Mouse (Mus musculus): ENCODE measurements around the gene Aldh1l1. TPM values are rescaled to one million over a fixed set of nuclear protein-coding genes. Genes with fewer than 3 reads are reported as not detected.

Aldh1l1 gene
- polyA plus RNA-seq, 1 experiment, result not detected

DNA sequence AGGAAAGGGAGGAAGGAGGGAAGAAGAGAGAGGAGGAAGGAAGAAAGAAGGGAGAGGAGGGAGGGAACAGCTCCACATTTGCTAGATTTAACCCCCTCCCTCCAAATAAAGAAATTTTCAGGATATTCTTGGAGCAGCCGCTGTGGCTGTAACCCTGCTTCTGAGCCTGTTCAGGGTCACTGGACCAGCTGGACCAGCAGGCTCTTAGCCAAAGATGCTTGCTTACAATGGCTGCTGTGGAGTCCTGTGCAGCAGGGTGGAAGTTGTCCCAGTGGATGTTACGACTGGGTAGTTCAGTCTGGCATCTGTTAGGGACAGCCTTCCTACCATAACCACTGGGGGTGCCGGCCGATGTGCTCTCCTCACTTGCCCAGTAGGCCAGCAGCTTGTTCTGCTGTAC lies 82.5 kb downstream of the Aldh1l1 start:
- TF ChIP-seq GATA1 (IDR thresholded peaks at IDR 0.05; ENCODE audit: low read length), result no peak

- no peak for TF ChIP-seq GATA1 (IDR thresholded peaks at IDR 0.05; ENCODE audit: low read length)
Observed at GRCm38 (mm10) chr6:90569736-90570383, 83.6 kb downstream of the Aldh1l1 start.

GRCm38 (mm10) chr6:90570392-90570791 lies 84.2 kb downstream of the Aldh1l1 start:
- no peak for TF ChIP-seq GATA1 (IDR thresholded peaks at IDR 0.05; ENCODE audit: low read length)

- no peak for TF ChIP-seq GATA1 (IDR thresholded peaks at IDR 0.05; ENCODE audit: low read length)
Observed at GRCm38 (mm10) chr6:90575261-90575715, 89.1 kb downstream of the Aldh1l1 start.

DNA sequence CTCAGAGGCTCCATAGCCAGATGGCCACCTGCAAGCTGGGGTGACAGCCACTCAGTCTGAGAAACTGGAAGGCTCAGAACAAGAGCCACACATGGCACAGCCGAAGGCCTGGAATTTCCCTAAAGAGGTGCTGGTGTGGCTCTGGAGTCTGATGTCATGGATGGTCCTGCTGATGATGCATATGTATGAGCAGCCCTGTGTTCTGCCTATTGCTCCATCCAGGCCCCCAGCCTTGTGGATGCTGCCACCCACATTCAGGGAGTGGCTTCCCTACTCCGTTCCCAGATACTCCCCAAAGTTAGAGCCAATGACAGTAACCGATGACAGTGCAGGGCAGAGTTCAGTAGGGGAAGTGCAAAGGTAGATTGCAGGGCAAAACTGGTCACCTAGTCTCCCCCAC lies 91.9 kb downstream of the Aldh1l1 start:
- TF ChIP-seq GATA1 (IDR thresholded peaks at IDR 0.05; ENCODE audit: low read length), result no peak

- no peak for TF ChIP-seq GATA1 (IDR thresholded peaks at IDR 0.05; ENCODE audit: low read length)
Observed at GRCm38 (mm10) chr6:90582331-90582730, 96.1 kb downstream of the Aldh1l1 start.

- TF ChIP-seq GATA1 (IDR thresholded peaks at IDR 0.05; ENCODE audit: low read length), result no peak
Observed at GRCm38 (mm10) chr6:90588113-90588512, 101.9 kb downstream of the Aldh1l1 start.

GRCm38 (mm10) chr6:90590707-90591106 lies 104.5 kb downstream of the Aldh1l1 start:
- no peak for TF ChIP-seq GATA1 (IDR thresholded peaks at IDR 0.05; ENCODE audit: low read length)

DNA sequence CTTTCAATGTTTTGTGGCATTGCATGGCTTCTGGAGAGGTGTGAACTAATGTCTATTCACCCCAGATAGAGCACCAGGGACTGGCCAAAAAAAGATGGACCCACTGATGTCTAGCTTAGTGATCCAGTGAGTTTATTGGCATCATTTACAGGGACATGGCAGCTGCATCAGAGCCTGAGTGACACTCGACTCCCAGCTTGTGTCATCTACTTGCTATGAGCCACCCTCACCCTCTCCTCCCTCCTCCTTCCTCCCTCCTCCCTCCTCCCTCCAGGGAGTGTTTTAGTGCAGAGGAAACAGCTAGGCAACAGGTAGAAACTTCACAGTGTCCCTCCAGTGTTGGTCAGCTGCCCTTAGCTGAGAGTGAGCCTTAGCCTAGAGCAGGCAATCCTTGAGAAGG lies 108.7 kb downstream of the Aldh1l1 start:
- no peak for TF ChIP-seq GATA1 (IDR thresholded peaks at IDR 0.05; ENCODE audit: low read length)

DNA sequence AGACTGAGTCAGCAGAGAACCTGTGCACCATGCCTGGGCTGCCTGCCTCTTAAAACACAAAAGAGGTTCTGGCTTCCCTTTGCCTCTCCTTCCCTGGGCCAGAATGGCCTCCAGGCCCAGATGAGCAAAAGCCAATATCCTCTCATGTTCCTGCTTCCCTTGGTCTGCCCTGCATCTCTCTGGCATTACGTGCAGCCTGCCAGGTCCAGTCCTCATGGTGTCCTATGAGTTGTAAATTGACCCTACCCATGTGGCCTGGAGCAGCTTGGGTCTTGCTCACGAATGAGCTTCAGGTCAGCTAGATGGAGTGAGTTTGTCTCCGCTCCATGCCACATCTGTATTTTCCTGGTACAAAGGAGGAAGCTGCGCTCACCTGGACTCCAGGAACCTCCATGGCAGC lies 110.8 kb downstream of the Aldh1l1 start:
- no peak for TF ChIP-seq GATA1 (IDR thresholded peaks at IDR 0.05; ENCODE audit: low read length)

GRCm38 (mm10) chr6:90597592-90597991 lies 111.4 kb downstream of the Aldh1l1 start:
- TF ChIP-seq GATA1 (IDR thresholded peaks at IDR 0.05; ENCODE audit: low read length), result no peak

- TF ChIP-seq GATA1 (IDR thresholded peaks at IDR 0.05; ENCODE audit: low read length), result no peak
Observed at GRCm38 (mm10) chr6:90598197-90598596, 112.0 kb downstream of the Aldh1l1 start.

DNA sequence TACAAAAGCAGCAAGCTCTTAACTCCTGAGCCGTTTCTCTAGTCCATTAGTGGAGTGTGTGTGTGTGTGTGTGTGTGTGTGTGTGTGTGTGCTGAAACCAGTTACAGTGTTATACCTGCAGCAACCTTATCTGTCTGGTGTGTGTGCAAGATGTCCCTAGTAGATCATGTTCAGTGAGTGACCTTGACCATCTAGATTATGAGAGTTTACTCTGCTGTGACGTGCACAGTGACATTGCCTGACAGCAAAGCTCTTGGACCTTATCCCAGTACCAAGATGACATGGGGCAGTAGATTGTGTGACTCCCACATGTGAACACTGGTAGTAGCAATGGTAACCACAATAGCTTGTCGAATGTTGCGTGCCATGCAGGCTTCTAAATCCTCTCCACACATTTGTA lies 114.1 kb downstream of the Aldh1l1 start:
- TF ChIP-seq GATA1 (IDR thresholded peaks at IDR 0.05; ENCODE audit: low read length), result no peak

GRCm38 (mm10) chr6:90601736-90602135 lies 115.5 kb downstream of the Aldh1l1 start:
- no peak for TF ChIP-seq GATA1 (IDR thresholded peaks at IDR 0.05; ENCODE audit: low read length)

DNA sequence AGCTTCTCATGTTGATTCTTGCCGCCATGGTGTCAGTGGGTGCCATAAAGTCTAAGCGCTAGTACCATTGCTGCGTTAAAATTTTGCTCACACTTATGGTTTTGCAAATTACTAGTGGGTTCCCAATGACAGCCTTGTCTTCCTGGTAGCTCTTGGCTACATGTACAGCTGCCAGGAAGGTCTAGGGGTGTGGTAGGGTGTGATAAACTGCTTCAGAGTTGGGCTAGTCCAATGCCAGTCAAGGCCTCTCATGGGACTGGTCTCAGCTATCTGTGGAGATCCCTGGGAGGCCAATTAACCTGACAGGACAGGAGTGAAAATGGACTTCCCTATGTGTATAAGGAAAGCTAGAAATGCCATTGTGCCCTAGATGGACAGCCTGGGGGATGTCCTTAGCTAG lies 116.1 kb downstream of the Aldh1l1 start:
- TF ChIP-seq GATA1 (IDR thresholded peaks at IDR 0.05; ENCODE audit: low read length), result no peak

- no peak for TF ChIP-seq GATA1 (IDR thresholded peaks at IDR 0.05; ENCODE audit: low read length)
Observed at GRCm38 (mm10) chr6:90603126-90603525, 116.9 kb downstream of the Aldh1l1 start.

- no peak for TF ChIP-seq GATA1 (IDR thresholded peaks at IDR 0.05; ENCODE audit: low read length)
Observed at GRCm38 (mm10) chr6:90604130-90604529, 117.9 kb downstream of the Aldh1l1 start.
